Mouse (Mus musculus): ENCODE results near the gene Bnip2. TPM values are rescaled to one million over a fixed set of nuclear protein-coding genes. Genes with fewer than 3 reads are reported as not detected.

Bnip2 gene
- polyA plus RNA-seq, 1 experiment: 71.6 TPM

GRCm38 (mm10) chr9:70036646-70037045 lies 47.4 kb downstream of the Bnip2 start:
- DNase-seq (ENCODE audit: low read depth): no peak
- TF ChIP-seq POLR2A (IDR thresholded peaks at IDR 0.05; ENCODE audit: borderline replicate concordance, extremely low read depth, insufficient read depth, insufficient read length, poor library complexity, severe bottlenecking): no peak
- TF ChIP-seq CTCF (IDR thresholded peaks at IDR 0.05; ENCODE audit: borderline replicate concordance, extremely low read depth, insufficient read depth, insufficient read length): no peak

GRCm38 (mm10) chr9:70037988-70038387 lies 48.7 kb downstream of the Bnip2 start, which contains the start of gene Gcnt3:
TSS of gene Gcnt3 (minus strand) at chr9:70038088.
- no peak for TF ChIP-seq CTCF (IDR thresholded peaks at IDR 0.05; ENCODE audit: borderline replicate concordance, extremely low read depth, insufficient read depth, insufficient read length)
- no peak for TF ChIP-seq POLR2A (IDR thresholded peaks at IDR 0.05; ENCODE audit: borderline replicate concordance, extremely low read depth, insufficient read depth, insufficient read length, poor library complexity, severe bottlenecking)
- no peak for DNase-seq (ENCODE audit: low read depth)

- no peak for DNase-seq (ENCODE audit: low read depth)
- TF ChIP-seq POLR2A (IDR thresholded peaks at IDR 0.05; ENCODE audit: borderline replicate concordance, extremely low read depth, insufficient read depth, insufficient read length, poor library complexity, severe bottlenecking): no peak
- TF ChIP-seq CTCF (IDR thresholded peaks at IDR 0.05; ENCODE audit: borderline replicate concordance, extremely low read depth, insufficient read depth, insufficient read length): no peak
These were observed 50.5 kb downstream of the Bnip2 start for GRCm38 (mm10) chr9:70039597-70040385.

- DNase-seq (ENCODE audit: low read depth): no peak
- TF ChIP-seq CTCF (IDR thresholded peaks at IDR 0.05; ENCODE audit: borderline replicate concordance, extremely low read depth, insufficient read depth, insufficient read length) (no peak), POLR2A (IDR thresholded peaks at IDR 0.05; ENCODE audit: borderline replicate concordance, extremely low read depth, insufficient read depth, insufficient read length, poor library complexity, severe bottlenecking) (no peak)
These were observed 51.3 kb downstream of the Bnip2 start for GRCm38 (mm10) chr9:70040570-70040969.

GRCm38 (mm10) chr9:70042137-70042536 lies 52.9 kb downstream of the Bnip2 start:
- DNase-seq (ENCODE audit: low read depth): no peak
- no peak for TF ChIP-seq CTCF (IDR thresholded peaks at IDR 0.05; ENCODE audit: borderline replicate concordance, extremely low read depth, insufficient read depth, insufficient read length)
- TF ChIP-seq POLR2A (IDR thresholded peaks at IDR 0.05; ENCODE audit: borderline replicate concordance, extremely low read depth, insufficient read depth, insufficient read length, poor library complexity, severe bottlenecking): no peak

- DNase-seq (ENCODE audit: low read depth): no peak
- TF ChIP-seq POLR2A (IDR thresholded peaks at IDR 0.05; ENCODE audit: borderline replicate concordance, extremely low read depth, insufficient read depth, insufficient read length, poor library complexity, severe bottlenecking) (no peak), CTCF (IDR thresholded peaks at IDR 0.05; ENCODE audit: borderline replicate concordance, extremely low read depth, insufficient read depth, insufficient read length) (no peak)
These were observed 53.7 kb downstream of the Bnip2 start for GRCm38 (mm10) chr9:70042935-70043334.

GRCm38 (mm10) chr9:70044865-70045264 lies 55.6 kb downstream of the Bnip2 start:
- DNase-seq (ENCODE audit: low read depth): no peak
- TF ChIP-seq CTCF (IDR thresholded peaks at IDR 0.05; ENCODE audit: borderline replicate concordance, extremely low read depth, insufficient read depth, insufficient read length) (no peak), POLR2A (IDR thresholded peaks at IDR 0.05; ENCODE audit: borderline replicate concordance, extremely low read depth, insufficient read depth, insufficient read length, poor library complexity, severe bottlenecking) (no peak)

GRCm38 (mm10) chr9:70046255-70046654 lies 57.0 kb downstream of the Bnip2 start:
- no peak for DNase-seq (ENCODE audit: low read depth)
- TF ChIP-seq CTCF (IDR thresholded peaks at IDR 0.05; ENCODE audit: borderline replicate concordance, extremely low read depth, insufficient read depth, insufficient read length) (no peak), POLR2A (IDR thresholded peaks at IDR 0.05; ENCODE audit: borderline replicate concordance, extremely low read depth, insufficient read depth, insufficient read length, poor library complexity, severe bottlenecking) (no peak)

- no peak for TF ChIP-seq CTCF (IDR thresholded peaks at IDR 0.05; ENCODE audit: borderline replicate concordance, extremely low read depth, insufficient read depth, insufficient read length)
- no peak for TF ChIP-seq POLR2A (IDR thresholded peaks at IDR 0.05; ENCODE audit: borderline replicate concordance, extremely low read depth, insufficient read depth, insufficient read length, poor library complexity, severe bottlenecking)
- no peak for DNase-seq (ENCODE audit: low read depth)
These were observed 58.6 kb downstream of the Bnip2 start for GRCm38 (mm10) chr9:70047839-70048238.

GRCm38 (mm10) chr9:70048280-70048679 lies 59.0 kb downstream of the Bnip2 start:
- no peak for TF ChIP-seq CTCF (IDR thresholded peaks at IDR 0.05; ENCODE audit: borderline replicate concordance, extremely low read depth, insufficient read depth, insufficient read length)
- TF ChIP-seq POLR2A (IDR thresholded peaks at IDR 0.05; ENCODE audit: borderline replicate concordance, extremely low read depth, insufficient read depth, insufficient read length, poor library complexity, severe bottlenecking): no peak
- DNase-seq (ENCODE audit: low read depth): no peak

GRCm38 (mm10) chr9:70048751-70049415 lies 59.6 kb downstream of the Bnip2 start:
- DNase-seq (ENCODE audit: low read depth): no peak

More at GRCm38 (mm10) chr9:70048751-70049415, 59.6 kb downstream of the Bnip2 start:
- TF ChIP-seq POLR2A (IDR thresholded peaks at IDR 0.05; ENCODE audit: borderline replicate concordance, extremely low read depth, insufficient read depth, insufficient read length, poor library complexity, severe bottlenecking) (no peak), CTCF (IDR thresholded peaks at IDR 0.05; ENCODE audit: borderline replicate concordance, extremely low read depth, insufficient read depth, insufficient read length) (no peak)

Data from brain, embryonic 14.5 days (tissue).